Mouse (Mus musculus): ENCODE measurements around the gene Atp4b. TPM values are rescaled to one million over a fixed set of nuclear protein-coding genes. Genes with fewer than 3 reads are reported as not detected.
A peak's percentile ranks its signal among the peaks of the same experiment; 100 is the strongest.
"Not testable (repeated sequence)": the region's sequence is repeated elsewhere in the genome, so short reads cannot be mapped to it uniquely, and the experiment has no call there.

The Atp4b gene
- total RNA-seq, 2 experiments from 2014 or later: not detected

- DNase-seq: no peak
Measured at GRCm38 (mm10) chr8:13382536-13382935, 14.1 kb downstream of the Atp4b start.

- no peak for DNase-seq
Measured at GRCm38 (mm10) chr8:13381630-13382029, 15.0 kb downstream of the Atp4b start.

GRCm38 (mm10) chr8:13373151-13373662 lies 23.4 kb downstream of the Atp4b start:
- DNase-seq: no peak

- DNase-seq: no peak
Measured at GRCm38 (mm10) chr8:13361865-13362264, 34.8 kb downstream of the Atp4b start.

GRCm38 (mm10) chr8:13360213-13360612 lies 36.4 kb downstream of the Atp4b start:
- no peak for DNase-seq

GRCm38 (mm10) chr8:13356681-13357080 lies 39.9 kb downstream of the Atp4b start:
- no peak for DNase-seq

- no peak for DNase-seq
Measured at GRCm38 (mm10) chr8:13356221-13356620, 40.4 kb downstream of the Atp4b start.

- no peak for DNase-seq
Measured at GRCm38 (mm10) chr8:13353883-13354282, 42.7 kb downstream of the Atp4b start.

GRCm38 (mm10) chr8:13353155-13353833 lies 43.3 kb downstream of the Atp4b start:
- DNase-seq: peak in 1 of 2 experiments; percentile 32

- no peak for DNase-seq
Measured at GRCm38 (mm10) chr8:13352601-13353000, 44.0 kb downstream of the Atp4b start.

- DNase-seq: no peak
Measured at GRCm38 (mm10) chr8:13351593-13351992, 45.0 kb downstream of the Atp4b start.

- no peak for DNase-seq
Measured at GRCm38 (mm10) chr8:13350052-13350451, 46.6 kb downstream of the Atp4b start.

- DNase-seq: no peak
Measured at GRCm38 (mm10) chr8:13343134-13343533, 53.5 kb downstream of the Atp4b start.

GRCm38 (mm10) chr8:13342340-13342739 lies 54.3 kb downstream of the Atp4b start:
- DNase-seq: no peak

GRCm38 (mm10) chr8:13340650-13341049 lies 56.0 kb downstream of the Atp4b start:
- DNase-seq: no peak

GRCm38 (mm10) chr8:13339646-13339990 lies 57.0 kb downstream of the Atp4b start:
- DNase-seq: no peak

GRCm38 (mm10) chr8:13338901-13339645 lies 57.6 kb downstream of the Atp4b start:
- DNase-seq: peak in 1 of 2 experiments; percentile 29

- DNase-seq: peak; percentile 81 to 83
Measured at GRCm38 (mm10) chr8:13338255-13338860, 58.3 kb downstream of the Atp4b start, which contains the start of gene Tfdp1. Gene Tfdp1 (plus strand): TSS chr8:13338751.

GRCm38 (mm10) chr8:13337678-13338077 lies 58.9 kb downstream of the Atp4b start:
- DNase-seq: no peak

GRCm38 (mm10) chr8:13337245-13337644 lies 59.4 kb downstream of the Atp4b start:
- DNase-seq: not testable (repeated sequence)

Measured in layer of hippocampus, postnatal 36 days (tissue).